Mouse (Mus musculus): ENCODE measurements at regions not wholly inside any gene's neighbourhood (a gene's known extent, or its start where the extent isn't known, plus 50 kb on each side); places are given as distances from the start of the nearest gene placed in this dataset.

- TF ChIP-seq CTCF (IDR thresholded peaks at IDR 0.05; ENCODE audit: low read depth, low read length): no peak
- no peak for TF ChIP-seq POLR2A (IDR thresholded peaks at IDR 0.05; ENCODE audit: borderline replicate concordance, low read depth, low read length)
Observed at GRCm38 (mm10) chr1:88916531-88917050, 153.6 kb upstream of the Sh3bp4 start.

Measured in bone marrow macrophage, adult 2 months (primary cell).